Mouse (Mus musculus) bone marrow, adult 2 months (tissue): Measurements from ENCODE around the gene Mast4.

ENCODE experiments used
- CTCF ChIP-seq: fragments of 200-500 bp; IDR thresholded peaks from 2 replicates; pipeline ENCODE4 v1.5.1; 2011; ENCODE audit warnings: low read length, control low read depth; ENCODE audit not compliant: control insufficient read depth, insufficient read depth
- POLR2A ChIP-seq: fragments of 200-500 bp; IDR thresholded peaks from 2 replicates; pipeline ENCODE4 v1.6.1; 2011; ENCODE audit warnings: low read depth, mild to moderate bottlenecking, control low read depth, low read length, borderline replicate concordance; ENCODE audit not compliant: control insufficient read depth

DNA sequence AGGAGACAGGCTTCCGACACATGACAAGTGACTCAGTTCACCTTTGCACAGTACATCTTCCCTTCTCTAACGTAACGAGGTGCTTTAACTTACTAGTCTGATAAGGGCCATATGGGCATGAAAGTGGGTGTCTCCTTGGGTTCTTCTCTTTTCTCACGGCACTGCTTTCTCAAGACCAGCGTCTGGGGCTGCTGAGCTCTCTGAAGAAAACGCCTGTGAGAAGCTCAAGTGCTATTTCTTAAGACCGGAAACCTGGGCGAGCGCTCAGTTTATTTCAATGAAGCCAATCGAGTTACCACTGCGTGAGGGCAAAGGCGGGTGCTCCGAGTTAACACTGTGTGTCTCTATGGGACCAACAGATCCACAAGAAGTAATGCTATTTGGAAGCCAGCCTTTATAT is 8.1 kb downstream of the Mast4 start:
- no peak for TF ChIP-seq CTCF
- TF ChIP-seq POLR2A, result no peak
